Mouse (Mus musculus): ENCODE measurements around the gene Ppp1r12b.

GRCm38 (mm10) chr1:134816617-134817016 lies 139.1 kb downstream of the Ppp1r12b start:
- TF ChIP-seq POLR2A (IDR thresholded peaks at IDR 0.05; ENCODE audit: control insufficient read depth, extremely low read depth, insufficient read depth, low read length, poor library complexity): no peak
- TF ChIP-seq CTCF (IDR thresholded peaks at IDR 0.05; ENCODE audit: borderline replicate concordance, control insufficient read depth, extremely low read depth, insufficient read depth, low read length, poor library complexity): no peak
